Mouse (Mus musculus): Measurements from ENCODE around the gene Cntnap2. TPM values are rescaled to one million over a fixed set of nuclear protein-coding genes. Genes with fewer than 3 reads are reported as not detected.

The Cntnap2 gene
- polyA plus RNA-seq, 3 experiments from 2014 or later, result not detected

DNA sequence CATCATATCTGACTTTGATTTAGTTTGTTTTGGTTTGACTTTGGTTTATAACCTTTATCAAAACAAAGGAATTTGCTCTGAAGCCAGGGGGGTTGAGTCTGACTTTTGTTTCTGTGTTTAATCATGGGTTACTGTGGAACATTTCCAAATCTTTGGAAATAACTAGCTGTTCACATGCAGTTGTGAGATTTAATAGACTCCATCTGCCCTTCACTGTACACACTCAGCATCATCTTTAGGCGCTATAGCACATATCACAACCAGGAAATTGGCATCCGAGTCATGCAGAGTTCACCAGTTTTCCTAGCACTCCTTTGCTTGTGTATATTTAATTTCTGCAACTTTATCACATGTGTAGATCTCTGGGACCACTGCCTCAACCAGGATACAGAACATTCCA, 2256.3 kb downstream of the Cntnap2 start:
- no peak for ATAC-seq

DNA sequence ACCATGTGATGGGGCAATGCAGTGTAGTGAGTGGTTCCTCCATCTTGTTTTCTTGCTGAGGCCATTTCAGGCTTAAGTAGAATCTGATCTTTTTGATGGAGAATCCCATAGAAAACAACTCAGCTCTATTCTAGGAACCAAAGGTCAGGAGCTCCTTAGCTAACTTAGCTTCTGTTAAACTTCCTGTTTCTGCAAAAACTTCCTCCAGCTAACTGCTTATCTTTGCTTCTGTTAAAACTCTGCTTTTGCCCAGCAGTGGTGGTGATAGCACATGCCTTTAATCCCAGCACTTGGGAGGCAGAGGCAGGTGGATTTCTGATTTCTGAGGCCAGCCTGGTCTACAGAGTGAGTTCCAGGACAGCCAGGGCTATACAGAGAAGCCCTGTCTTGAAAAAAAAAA, 2258.1 kb downstream of the Cntnap2 start:
- no peak for ATAC-seq

DNA sequence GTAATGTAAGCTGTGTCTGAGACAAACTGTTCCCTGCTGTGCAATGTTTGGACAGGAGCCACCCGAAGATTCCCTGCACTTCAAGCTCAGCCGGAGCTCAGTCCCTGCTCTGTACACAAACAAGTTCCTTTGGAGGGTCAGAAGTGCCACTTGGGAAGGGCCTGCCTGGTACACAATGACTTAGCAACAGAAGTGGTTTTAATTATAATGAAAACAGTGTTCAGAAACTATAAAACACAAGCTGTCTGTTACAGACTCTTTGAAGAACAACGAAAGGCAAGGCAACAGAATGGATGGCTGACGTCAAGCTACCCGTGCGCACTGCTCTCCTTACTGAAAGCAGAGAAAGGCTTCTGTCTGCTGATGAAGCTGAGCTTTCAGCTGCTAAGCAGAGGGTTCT, 2259.5 kb downstream of the Cntnap2 start:
- ATAC-seq, result no peak

DNA sequence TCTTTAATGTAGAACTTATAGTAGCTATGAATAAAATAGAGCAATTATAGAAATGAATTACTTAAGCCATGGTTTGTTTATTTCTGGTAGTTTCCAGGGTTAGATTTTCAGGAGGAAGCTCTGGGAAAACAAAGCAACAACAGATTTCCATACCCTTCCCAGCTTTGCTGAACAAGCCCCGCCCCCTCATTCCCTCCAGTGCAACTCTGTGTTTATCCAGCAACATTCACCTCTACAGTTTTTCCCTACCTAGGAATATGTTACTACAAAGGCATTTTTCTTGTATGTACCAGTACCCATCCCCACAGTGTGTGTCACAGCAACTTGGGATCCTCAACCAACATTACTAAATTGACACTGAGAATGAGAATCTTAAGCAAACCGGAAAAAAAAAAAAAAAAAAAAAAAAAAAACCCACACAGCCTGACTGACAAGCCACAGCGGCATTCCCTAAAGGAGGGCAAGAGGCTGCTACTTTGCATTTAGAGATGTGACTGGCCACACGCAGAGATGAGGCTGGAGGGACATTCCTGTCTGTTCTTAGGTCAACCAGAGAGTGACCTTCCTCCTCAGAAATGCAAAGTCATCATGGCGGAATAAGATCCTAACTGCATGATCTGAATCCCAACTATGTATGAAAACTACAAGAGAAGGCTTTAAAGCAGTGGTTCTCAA, 2260.3 kb downstream of the Cntnap2 start:
- no peak for ATAC-seq

DNA sequence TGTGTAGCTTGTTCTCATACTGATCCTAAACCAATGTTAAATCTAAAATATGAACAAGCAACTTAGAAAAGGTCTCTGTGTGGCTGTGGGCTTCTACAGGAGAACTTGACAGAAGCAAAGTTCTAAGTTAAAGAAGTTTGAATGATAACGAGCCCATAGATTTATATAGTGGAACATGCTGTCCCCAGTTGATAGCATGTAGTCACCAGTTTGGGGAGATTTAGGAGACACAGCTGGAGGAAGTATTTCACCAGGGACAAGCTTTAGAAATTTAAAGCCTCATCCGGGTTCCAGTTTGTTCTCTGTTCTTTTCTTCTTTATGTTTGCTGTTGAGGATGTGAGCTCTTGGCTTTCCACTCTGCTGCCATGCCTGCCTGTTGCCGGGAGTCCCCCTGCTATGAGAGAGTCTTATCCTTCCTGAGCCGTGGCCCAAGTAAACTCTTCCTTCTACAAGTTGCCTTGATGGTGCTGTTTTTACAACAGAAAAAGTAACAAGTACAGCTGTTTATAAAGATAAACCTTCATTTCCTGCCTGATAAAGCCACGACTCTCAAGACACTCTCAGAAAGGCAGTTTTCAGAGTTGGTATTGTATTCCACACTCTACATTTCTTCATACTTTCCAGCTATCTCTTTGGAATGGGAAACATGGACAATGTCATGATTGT, 2264.1 kb downstream of the Cntnap2 start:
- ATAC-seq, result no peak

DNA sequence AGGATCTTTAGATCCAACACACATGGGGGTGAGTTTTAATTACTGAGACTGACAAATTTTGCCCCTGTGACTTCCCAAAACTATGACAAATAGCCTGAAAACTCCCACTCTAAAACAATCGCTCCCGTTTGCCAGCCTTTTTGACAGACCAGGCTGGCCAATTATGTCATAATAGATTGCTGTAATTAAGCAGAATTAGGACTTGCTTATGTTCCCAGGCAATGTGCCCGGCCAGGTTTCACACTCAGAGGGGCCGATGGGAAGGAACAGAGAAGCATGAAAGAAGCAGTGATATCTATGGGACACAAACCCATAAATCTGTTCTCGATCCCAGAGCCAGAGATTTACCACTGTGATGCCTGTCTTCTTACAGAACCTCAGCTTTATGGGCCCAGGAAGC, 2264.7 kb downstream of the Cntnap2 start:
- ATAC-seq, result no peak

DNA sequence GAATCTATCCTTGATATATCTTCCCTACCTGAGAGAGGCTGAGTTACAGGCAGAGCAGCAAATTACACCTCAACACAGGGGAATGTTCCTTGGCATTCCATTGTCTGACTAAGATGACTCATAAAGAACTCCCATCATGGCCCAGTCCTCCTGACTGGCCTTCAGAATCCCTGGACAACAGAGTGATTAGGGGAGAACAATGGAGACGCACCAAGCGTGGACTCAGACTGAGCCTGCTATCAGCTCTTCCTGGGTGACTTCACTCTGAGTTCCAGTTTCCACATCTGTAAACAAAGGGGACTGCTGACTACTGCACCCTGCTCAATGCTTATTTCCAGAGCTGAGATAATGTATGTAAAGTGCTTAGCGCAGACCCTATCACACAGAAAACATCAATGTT, 2269.1 kb downstream of the Cntnap2 start:
- ATAC-seq, result no peak

DNA sequence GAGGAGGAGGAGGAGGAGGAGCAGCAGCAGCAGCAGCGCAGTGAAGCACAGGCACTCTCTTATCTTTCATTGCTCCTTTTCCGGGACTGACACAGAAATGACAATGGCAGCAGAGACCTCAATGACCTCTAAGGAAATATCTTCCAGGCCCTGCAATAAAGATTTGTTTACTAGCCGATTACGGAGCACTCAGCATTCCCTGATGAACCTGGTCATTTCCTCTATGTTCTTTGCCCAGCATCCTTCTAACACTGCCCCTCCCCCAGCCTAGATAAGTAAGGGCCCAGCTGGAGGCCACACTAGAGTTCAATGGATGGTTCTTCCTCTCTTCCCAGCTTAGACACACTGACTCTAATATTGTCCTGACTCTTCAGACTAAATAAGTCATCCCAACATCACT, 2270.1 kb downstream of the Cntnap2 start:
- no peak for ATAC-seq

DNA sequence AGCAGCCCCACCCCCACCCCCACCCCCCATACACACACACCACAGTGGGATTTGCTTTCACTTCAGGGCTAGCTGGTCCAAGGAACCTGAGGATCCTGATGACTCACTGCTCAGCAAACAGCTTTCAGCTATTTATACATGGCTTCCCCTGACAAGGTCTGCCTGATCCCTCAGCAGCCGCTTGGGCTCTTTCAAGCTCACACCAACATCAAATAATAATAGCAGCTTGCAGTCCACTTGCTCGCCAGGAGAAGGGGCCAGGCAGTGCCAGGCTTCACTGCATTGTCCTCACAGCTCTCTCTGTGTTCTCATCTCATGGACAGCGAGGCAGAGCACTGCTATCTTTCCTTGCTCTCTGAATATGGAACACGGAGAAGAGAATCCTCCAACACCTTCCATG, 2273.9 kb downstream of the Cntnap2 start:
- ATAC-seq, result no peak

DNA sequence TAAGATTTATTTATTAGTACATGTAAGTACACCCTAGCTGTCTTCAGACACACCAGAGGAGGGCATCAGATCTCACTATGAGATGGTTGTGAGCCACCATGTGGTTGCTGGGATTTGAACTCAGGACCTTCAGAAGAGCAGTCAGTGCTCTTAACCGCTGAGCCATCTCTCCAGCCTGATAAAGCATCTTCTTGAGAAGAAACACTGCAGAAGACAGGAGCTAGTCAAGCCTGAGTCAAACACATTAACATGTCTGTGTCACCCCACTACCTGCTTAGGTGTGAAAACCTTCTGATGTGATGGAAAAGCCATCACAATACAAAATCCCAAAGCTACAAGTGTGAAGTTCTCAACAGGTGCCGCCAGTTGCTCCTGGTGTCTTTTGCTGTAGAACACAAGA, 2275.2 kb downstream of the Cntnap2 start:
- ATAC-seq, result no peak

DNA sequence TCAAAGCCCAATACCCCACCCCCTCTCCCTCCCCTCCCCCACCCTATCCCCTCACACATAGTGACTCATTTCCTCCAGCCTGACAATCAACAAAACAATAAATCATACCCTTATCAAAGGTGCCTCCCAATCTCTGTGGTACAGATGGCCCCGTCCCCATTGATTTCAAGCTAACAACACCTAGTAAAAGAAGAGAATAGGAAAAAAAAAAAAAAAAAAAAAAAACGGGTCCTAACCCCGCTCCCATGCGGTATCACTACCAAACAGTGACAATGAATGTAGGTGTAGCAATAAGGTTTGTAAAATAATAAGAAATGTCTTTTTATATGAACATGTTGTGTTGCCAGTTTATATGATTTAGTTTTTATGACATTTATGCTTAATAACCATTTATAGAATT, 2278.1 kb downstream of the Cntnap2 start:
- no peak for ATAC-seq

DNA sequence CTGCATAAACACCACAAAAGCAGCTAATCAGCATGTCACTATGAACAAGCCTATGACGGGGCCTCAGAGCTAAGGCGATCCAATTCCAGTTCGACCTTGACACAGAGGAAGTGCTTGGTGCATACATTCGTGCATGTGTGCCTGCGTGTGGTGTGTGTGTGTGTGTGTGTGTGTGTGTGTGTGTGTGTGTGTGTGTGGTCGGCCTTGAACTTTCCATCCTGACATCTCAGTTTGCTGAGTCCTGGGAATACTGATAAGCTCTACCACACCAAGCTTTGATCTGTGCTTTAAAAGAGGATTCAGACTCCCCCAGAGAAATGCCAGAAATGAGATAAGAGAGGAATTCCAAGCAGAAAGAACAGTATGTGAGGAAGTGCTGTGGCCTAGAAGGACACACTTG, 2279.0 kb downstream of the Cntnap2 start:
- ATAC-seq, result no peak

DNA sequence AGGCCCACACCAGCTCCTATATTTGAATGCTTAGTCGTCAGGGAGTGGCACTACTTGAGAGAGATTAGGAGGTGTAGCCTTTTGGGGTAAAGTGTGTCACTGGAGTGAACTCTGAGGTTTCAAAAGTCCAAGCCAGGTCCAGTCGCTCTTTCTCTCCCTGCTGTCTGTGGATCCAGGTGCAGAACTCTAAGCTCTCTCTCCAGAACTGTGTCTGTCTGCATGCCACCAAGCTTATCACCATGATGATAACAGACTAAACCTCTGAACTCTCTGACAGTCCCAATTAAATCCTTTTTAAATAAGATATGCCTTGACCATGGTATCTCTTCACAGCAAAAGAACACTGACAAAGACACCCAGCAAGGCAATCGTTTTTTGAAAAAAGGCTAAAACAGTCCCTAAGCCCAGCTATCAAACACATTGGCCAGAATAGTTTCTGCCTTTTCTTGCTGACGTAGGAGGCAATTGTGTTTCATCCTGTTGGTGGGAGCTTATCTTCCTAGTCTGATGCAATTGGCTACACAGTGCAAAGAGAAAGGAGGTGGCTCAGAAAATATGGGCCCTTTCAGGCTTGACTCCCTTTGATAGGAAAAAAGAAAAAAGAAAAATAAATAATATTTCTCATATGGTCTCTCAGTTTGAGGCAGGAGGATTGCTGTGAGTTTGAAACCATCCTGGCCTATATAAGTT, 2281.8 kb downstream of the Cntnap2 start:
- ATAC-seq, result no peak

DNA sequence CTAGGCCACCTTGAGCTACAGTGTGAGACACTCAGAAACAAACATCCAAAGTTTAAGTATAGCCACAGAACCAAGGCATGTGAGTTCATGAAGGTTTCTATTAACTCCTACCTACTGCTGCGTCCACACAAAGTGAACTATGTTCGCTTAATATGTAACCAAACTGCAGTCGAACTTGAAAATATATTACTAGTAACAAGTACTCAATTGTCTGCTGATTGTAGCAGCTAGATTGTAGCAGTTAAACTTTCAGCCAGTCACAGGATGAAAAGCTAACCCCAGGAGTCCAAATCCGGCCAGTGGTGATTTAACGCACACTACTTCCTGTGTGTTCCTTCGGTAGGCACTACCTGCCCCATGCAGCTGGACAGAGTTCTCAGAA, 2282.3 kb downstream of the Cntnap2 start:
- ATAC-seq, result no peak

DNA sequence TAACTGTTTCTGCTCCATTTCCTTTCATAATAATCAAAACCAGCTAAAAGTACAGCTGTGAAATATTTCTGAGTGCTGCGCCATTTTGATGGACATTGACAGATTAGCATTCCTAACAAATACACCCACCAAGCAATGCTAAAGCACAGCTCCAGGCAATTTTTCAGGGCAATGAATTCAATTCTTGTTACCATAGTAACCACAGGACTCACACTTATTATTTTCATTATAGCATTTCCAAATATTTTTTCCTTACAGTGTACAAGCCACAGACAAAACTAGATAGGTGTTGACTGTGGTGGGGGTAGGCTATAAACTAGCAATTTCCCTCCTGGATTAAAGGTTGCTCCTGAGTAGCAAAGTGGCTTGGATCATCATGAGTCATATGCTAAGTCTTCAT, 2284.1 kb downstream of the Cntnap2 start:
- no peak for ATAC-seq

DNA sequence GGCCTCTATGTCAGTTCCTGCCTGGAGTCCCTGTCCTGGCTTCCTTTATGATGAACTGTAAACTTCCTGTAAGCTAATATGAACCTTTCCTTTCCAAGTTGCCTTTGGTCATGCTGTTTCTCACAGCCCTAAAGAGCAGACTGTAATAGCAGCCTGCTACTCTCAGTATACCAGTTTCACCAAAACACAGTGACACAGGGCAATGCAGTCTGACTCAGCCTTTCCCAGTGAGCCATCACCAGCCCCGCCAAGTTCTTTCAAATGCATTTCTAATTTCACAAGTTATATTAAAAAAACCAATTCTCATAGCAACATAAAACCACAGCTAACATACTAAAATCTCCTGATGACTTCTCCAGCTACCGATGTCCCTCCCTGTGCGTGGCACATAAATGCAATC, 2285.5 kb downstream of the Cntnap2 start:
- no peak for ATAC-seq

DNA sequence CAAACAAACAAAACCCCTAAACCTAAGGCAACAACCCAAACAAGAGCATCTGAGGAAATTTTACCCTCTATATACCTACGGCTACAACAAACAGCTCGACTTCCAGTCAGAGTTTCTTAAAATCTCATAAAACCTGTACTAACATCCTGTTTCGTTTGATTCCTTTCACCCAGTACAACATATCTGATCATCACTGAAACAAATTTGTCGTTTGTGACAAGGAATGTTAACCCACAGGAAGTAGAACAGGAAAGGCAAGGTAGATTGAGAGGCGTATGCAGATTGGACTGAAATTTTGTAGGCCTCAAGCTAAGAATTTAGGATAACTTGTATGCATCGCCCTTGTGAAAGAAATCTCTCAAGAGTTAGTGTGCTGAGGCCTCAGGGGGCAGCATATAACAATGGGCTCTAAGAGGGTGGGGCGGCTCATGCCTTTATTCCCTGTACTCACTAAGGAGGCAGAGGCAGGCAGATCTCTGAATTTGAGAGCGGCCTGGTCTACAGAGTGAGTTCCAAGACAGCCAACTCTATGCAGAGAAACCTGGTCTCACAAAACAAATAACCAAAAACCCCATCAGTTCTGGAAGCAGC, 2291.0 kb downstream of the Cntnap2 start:
- peak; percentile 71 for ATAC-seq
